Mouse (Mus musculus) mature B cell (primary cell): ENCODE measurements at regions not wholly inside any gene's neighbourhood (a gene's known extent, or its start where the extent isn't known, plus 50 kb on each side); places are given as distances from the start of the nearest gene placed in this dataset.
"Not testable (repeated sequence)": the region's sequence is repeated elsewhere in the genome, so short reads cannot be mapped to it uniquely, and the experiment has no call there.

Source experiments
- in situ Hi-C: fragments of 300-500 bp; cut with MboI; formaldehyde crosslinking; loops from 2 replicates; pipeline ENCODE4 v1.14.3; 2019

DNA sequence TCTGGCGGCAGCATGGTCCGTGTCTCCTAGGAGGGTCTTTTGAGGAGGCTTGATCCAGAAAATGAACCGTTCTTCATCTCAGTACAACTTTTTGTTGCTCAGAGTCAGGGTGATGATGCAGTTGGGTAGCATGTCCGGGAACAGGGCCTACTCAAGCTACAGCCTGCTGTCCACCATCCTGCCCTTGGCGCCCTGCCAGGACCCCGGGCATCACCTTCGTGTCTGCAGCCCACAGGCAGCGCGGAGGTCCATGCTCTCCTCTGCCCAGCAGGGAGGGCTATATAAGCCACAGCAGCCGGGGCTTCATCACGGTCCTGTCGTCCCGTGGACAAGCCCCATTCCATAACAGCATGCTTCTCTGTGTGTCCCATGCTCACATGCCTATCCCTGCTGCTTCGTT is 107.1 kb upstream of the Klf3 start:
- in situ Hi-C loops, result no loop called here

DNA sequence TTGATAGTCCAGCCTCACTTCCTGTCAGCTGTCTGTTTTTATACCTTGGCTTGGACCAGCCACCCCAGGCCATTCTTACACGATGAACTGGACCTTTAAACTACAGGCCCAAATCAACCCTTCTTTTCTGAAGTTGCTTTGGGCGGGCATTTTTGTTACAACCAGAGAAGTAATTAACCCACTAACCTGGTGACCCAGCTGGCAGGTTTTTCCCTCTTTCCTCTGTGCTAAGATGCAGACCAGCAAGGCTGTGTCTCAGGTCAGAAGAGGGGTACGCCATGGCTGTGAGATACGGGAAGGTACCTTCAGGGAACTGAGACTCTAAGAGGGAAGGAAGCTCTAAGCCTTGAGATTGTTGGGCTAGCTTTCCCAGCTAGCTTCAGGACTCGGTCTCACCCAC is 105.7 kb upstream of the Klf3 start:
- in situ Hi-C loops, result no loop called here

DNA sequence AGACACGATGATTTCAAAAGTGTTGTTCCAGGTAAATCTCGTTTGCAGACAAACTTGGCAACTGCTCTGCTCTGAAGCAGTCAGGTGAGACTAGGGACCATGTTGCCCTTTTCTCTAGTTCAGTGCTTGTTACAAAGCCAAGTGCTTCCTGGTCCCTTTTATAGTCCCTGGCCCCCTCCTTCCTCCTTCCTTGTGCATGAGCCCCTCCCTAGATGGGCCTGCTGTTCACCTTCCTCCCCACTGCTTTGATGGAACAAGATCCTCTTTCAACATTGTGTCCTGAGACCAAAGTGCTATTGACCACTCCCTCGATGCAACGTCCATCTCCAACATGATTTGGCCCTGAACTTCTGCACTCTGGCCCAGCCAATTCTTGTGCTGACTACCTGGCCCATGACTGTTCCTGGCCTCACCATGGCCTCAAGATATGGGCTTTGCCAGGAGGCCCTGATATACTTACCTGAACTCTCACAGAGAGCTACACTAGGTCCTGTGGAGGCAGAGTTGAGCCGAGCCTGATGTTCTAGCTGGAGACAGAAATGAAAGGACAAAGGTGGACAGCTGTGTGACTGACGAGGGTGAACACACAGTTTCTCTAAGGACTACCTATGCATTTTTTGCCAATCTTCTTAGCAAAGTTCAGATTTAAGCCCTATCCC is 104.6 kb upstream of the Klf3 start:
- in situ Hi-C loops, result no loop called here

DNA sequence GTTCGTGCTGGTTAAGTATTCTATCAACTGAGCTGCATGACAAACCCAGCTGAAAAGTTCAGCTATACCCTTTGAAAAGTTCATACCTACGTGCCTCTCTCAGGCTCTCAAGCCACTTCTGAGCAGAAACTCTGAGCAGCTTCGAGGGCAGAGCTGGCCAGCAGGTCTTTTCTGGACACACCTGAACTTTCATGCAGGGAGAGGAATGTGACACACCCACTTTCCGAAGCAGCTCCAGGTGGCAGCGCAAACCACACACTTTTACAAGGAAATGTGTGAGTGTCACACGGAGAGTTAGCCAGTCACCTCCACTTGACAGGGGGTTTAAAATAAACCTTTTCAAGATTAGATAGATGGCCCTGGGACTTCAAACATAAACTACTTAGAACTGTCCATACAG is 103.2 kb upstream of the Klf3 start:
- in situ Hi-C loops, result no loop called here

DNA sequence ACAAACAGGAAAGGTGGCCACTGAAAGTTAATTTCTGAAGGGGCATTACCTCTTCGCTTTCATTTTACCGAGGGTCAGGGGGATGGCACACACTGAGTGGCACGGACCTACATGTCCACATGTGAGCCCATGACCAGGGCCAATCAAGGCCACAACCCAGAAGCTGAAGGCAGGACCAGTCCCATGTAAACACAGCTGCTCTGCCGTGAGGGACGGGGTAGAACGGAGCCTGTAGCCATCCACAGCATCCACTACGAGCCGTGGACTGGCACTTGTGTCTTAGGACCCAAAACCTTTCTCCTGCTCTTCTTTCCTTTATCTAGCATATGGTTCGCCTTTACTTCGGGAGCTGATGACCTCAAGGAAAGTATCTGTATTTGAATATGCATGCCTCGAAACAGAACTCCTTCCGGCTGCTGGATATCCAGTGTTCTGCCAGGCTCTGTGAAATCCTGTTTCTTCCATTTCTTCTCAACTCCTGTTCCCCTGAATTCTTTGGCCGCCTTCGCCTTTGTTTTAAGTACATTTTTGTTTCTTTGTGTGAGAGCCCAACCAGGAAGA is 101.9 kb upstream of the Klf3 start:
- in situ Hi-C loops, result no loop called here

DNA sequence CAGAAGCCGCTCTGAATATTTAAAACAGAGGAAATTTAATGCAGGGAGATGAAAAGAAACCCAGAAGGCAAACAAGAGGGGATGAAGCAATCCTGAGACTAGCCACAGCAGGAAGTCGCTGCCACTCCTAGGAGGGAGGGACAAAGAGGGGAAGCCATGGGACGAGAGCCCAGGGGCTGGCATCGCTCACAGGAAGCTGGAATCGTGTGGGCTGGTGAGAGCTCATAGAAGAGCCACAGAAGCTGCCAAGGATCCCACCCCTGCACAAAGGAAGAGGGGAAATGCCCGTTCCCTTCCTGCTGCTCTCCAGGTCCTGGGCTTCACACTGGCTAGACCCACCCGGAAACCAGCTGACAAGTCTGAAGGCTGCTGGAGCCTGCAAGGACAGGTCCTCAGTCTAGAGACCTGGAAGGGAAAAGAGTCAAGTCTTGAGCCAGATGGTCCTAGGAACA is 101.4 kb upstream of the Klf3 start:
- in situ Hi-C loops, result no loop called here

DNA sequence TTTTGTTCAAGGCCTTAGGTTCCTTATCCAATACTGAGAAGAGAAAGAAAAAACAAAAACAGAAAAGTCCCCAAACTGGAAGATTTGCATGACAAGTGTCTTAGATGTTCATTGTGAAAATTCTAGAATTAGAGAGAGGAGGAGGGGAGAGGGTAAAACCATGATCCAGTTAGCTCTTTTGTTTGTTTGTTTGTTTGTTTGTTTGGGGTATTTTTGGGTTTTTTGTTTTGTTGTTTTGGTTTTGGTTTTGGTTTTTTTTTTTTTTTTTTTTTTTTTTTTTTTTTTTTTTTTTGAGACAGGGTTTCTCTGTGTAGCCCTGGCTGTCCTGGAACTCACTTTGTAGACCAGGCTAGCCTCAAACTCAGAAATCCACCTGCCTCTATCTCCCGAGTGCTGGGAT is 100.8 kb upstream of the Klf3 start:
- in situ Hi-C loops, result not testable (repeated sequence)

DNA sequence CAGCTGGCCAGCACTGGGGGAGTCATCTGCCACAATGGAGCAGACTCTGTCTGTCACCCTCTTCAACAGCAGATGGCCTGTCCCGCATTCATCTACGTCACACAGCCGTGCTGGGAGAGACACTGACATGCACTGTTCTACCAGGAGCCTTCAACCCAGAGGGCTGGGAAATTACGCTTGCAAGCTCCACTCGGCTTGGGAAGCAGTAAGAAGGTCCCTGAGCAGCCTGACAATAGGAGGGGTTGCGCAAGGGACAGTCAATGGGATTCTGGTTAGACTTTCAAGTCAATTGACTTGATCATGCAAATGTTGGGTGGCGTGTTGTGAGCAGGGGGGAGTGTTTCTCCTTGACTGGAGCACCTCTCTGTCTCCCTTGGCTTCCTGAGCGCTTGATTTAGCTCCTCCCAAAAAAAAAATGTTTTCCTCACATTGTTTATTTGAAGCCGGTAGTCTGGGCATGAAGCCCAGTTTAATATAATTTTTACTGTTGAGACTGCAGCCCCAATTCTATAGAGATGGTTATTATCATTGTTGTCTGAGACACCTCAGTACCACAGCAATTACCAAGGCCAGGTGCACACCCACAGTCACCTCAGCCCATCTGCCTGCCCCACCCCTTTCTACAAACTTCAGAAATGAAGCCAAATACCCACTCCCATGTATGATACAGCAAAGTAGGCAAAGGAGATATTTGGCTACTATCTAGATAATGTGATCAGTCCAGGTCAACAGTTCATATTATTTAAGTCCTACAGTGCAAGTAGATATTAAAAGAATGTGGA is 99.9 kb upstream of the Klf3 start:
- in situ Hi-C loops, result no loop called here

DNA sequence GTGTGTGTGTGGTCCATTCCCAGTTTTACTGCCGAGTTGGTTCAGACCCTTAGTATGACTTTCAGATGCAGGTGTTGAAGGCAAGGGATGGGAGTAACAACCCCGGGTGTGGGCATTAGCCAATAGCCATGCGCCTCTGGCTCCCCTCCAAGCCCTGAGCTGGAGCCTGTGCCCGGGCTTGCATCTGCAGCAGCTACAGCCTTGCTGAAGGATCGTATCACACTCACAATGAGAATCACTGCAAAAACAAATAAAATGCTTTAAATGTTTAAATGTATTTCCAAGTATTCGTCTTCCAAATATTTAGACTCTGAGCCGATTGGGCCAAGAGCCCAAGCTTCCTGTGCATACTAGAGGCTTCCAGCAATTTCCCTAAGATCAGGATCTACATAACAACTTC is 99.0 kb upstream of the Klf3 start:
- in situ Hi-C loops, result no loop called here

DNA sequence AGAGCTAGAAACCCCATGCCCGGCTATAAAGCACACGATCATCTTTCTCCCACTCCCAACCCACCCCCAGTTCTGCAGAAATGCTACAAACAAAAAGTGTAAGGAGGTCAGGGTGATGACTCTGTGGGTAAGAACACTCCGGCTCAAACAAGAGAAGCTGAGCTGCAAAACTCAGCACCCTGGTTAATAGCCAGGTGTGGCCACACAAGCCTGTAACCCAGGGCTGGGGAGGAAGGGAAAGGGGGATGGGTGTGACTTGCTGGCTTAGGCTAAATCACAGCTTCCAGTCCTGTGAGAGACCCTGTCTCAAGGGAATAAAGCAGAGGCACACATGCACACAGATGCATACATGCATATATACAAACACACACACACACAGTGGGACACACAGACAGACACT is 96.6 kb upstream of the Klf3 start:
- in situ Hi-C loops, result no loop called here

DNA sequence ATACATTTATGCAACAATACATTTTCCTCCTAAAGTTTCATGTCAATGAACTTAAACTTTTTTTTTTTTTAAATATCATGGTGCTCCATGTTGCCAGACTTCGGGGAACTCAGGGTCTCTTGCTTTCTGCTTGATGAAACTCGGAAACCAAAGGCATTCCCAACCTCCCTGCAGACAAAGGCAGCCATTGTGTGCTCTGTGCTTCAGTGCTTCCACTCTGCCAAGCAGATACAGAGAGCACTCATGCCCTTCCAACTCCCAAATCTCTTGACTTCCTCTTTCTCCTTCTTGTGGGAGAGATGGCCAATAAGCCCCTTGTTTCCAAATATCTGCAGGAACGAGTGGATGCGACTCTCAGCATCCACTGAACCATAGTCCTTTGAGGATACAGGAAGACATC is 94.0 kb upstream of the Klf3 start:
- in situ Hi-C loops, result no loop called here

DNA sequence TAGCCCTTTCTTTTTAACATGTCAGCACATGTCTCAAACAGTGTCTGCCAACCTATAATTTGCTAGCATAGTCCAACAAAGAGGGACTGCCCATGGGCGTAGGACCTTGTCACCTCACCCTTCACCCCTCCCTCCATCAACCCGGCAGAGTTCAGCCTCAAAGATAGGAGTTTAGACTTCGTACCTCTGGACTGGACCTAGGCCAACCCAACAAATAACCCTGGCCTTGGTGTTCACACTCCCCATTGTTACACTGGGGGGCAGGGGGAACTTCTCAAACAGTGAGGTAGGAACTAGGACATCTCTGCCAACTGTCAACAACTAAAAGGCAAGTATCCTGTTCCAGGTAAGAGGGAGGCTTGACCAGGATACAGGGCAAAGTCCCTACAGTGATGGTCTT is 93.0 kb upstream of the Klf3 start:
- in situ Hi-C loops, result no loop called here

DNA sequence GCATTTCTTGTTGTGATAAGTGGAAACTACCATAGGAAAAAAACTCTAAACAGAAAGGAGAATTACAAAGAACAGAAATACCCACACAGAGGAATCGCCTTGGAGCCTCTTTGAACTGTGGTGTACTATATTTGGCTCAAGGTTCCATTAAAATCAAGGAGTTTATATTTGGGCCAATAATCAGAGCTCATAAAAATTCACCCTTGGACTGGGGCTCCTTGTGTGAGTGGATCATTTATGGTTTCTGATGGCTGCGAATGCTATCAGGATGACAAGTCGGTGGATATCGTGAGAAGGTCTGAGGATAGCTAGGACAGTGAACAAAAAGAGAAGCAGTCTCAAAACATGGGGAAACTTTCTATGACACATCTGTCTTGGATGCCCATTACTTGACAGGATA is 92.2 kb upstream of the Klf3 start:
- in situ Hi-C loops, result no loop called here

DNA sequence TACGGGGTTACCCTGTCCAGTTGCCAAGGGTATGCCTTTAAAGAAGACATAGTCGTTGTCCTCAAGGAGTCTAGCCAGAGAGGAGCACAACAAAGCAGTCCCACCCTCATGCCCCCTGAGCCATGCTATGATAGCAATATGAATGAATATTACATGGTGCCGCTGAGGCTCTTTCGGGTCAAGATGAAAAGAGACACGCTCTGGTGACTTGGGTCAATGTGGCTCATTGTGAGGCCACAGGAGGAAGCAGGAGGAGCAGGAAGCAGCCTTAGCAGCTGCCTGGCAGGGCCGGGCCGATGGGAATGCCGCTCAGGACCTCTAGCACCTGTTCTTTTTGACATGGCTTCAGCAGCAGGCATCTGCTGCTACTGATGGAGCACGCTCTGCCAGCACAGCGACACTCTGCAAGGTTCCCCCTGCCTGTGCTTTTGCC is 89.0 kb upstream of the Klf3 start:
- in situ Hi-C loops, result no loop called here

DNA sequence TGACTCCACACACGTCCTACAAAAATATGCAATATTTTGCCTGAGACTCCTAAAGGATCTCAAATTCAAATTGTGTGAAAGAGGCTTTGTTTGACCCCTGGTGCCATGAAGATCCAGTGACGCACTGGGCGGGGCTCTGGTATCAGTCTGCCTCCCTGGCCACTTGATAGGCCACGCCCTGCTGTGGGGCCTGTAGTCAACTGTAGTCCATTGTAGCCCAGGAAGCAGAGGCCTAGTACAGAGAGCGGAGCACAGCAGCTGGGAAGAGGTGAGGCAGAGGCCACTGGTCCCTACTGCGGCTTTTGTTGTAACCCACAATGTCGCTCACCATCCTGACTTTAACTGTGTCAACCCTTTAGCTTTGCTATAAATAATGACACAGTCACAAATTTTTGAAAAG is 88.5 kb upstream of the Klf3 start:
- in situ Hi-C loops, result no loop called here

DNA sequence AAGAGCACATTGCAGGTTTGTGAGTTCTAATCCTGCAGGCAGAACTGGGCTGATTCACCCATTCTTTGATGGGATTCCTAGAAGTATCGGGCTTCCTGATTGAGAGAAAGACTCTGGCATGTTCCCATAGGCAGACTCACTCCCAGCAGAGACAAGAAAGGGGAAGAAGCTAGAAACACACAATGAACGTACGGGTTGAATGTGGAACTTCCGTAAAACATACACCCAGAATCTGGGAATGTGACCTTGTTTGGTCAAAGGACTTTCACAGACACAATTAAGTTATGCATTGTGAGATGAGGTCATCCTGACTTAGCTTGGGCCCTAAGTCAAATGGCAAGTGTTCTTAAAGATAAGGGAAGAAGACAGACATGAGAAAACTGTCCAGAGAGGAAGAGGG is 86.6 kb upstream of the Klf3 start:
- in situ Hi-C loops, result no loop called here

DNA sequence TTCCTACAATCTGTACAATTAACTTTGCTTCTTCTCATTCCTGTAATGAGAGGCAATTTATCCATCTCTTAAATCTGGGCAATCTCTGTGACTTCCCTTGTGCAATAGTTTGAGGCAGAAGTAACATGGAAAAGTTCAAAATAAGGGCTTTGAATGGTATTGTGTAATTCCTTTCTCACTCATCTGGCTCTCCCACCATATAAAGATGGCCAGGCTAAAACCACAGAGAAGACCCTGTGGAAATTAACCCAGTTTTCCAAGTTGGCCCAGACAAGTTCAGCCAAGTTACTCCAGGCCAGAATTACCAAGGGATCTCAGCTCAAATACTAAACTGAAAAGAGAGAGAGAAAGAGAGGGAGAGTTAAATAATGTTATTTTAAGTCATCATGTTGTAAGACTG is 81.0 kb upstream of the Klf3 start:
- in situ Hi-C loops, result no loop called here

DNA sequence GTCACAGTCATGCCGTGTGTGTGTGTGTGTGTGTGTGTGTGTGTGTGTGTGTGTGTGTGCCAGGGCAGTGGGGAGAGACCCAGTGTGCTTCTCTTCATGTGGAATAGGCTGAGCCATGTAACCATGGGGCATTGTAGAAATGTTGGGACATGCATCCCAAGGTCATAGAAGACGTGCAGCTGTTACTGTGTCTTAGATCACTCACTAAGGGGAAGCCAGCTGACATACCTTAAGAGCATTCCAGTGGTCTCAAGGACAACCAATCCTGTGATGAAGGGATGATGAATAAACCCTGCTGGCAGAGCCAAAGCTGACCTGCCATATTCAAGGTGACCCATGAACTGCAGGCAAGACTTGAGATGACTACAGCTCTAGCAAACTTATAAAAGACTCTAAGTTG is 75.3 kb upstream of the Klf3 start:
- in situ Hi-C loops, result no loop called here

DNA sequence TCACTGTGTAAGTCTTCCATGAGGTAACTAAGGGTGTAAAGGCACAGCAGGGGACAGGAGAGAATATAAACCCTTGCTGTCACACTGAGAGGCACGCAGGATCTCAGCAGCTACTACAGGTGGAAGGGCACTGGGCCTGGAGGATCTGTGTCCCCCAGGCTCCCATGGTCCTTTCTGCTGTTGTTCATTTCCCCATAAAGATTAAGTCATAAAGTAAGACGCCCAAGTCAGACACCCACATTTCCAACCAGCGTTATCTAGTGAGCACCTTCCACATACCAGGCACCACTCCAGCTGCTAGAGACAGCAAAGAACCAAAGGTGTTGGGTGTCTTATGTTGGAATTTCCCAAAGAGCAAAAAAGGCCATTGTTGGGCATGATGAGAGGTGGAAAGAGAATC is 70.8 kb upstream of the Klf3 start:
- in situ Hi-C loops, result no loop called here

DNA sequence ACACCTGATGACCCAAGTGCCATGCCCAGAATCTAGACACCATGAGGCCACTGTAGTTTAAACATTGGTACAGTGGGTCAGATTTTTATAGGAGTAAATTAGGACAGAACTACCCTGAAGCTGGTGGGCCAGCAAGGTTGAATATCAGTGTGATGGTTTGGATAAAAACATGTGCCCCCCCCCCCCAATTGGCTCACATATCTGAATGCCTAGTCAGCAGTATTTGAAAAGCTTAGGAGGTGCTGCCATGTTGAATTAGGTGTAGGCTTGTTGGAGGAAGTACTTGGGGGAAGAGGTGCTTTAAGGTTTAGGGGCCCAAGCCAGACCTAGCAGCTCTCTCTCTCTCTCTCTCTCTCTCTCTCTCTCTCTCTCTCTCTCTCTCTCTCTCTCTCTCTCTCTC is 66.2 kb upstream of the Klf3 start:
- in situ Hi-C loops, result no loop called here

DNA sequence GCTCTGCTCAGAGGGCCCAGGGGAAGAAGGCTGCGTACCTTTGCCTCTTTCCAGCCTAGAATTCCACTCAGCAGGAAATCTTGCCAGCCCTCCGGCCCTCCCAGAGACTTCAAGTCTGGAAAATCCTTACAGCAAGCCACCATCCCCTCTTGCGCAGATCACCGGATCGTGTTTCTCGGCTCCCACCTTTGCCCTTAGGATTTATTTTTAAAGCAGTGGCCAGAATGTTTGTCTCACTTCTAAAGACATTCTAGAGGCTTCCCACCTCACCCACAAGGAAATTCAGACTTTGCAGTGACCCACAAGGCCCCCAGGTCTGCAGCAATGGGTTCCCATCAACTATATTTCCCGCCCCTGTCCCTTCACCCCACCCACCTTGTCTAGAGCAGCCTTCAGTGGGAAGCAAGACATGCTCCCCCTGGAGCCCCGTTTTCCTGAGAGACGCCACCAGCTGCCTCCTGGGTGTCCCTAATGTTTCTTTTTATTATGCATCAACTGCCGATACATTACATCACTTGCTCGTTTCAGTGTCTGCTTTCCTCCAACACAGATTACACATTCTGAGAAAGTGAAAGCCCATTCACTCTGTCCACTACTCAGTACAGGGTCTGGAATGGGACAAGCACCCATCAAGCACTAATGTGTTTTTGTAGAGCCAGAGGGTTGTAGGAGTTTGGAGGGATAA is 65.0 kb upstream of the Klf3 start:
- in situ Hi-C loops, result no loop called here

DNA sequence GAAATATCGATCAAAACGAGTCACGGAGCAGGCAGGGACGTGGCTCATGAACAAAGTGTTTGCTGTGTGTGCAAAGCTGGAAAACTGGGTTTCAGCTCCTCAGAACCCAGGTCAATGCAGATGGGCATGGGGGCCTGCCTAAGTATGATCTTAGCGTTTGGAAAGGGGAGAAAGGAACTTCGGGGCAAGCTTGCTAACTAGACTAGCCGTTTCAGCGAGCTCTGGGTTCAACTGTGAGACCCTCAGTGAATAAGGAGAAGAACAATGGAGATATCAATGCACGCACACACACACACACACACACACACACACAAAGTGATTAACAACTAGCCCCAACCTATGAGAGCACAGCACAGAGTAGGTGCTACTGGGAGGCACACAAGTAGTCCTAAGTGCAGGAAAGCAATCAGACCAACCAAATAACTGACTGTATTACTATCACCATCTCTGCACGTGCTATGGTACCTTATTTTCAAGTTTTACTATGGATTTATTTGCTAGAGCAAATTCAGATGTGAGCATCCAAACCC is 64.3 kb upstream of the Klf3 start:
- in situ Hi-C loops, result no loop called here
